Mouse (Mus musculus) embryonic fibroblast, embryonic 13.5 days (primary cell): ENCODE data around the gene Specc1l.

Source experiments
- CTCF ChIP-seq: IDR thresholded peaks from 2 replicates; pipeline ENCODE4 v1.5.1; 2011; ENCODE audit warnings: mild to moderate bottlenecking, control low read depth, low read length, moderate library complexity, borderline replicate concordance; ENCODE audit not compliant: insufficient read depth
- POLR2A ChIP-seq: IDR thresholded peaks from 2 replicates; pipeline ENCODE4 v1.6.1; 2011; ENCODE audit warnings: low read depth, mild to moderate bottlenecking, control low read depth, low read length, moderate library complexity

DNA sequence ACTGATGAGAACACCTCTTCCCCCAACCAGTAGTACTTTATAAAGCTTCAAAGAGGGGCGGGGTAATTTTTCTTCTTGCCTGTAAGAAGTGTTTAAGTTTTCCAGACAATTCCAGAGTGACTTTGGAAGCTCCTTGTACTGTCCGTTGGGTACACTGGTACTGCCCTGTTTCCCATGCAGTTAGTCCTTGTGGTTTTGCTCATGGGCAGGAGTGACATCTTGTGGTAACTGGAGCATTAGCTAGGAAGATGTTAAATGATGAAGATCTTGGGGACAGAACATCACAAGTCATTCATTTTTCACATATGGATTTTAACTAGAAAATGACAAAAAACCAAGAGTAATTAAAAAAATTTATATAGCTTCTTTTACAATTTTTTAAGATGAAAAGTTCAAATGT lies 39.1 kb downstream of the Specc1l start:
- peak; percentile 22; the same call in 1 of the 2 replicates for TF ChIP-seq CTCF
- no peak for TF ChIP-seq POLR2A
